Mouse (Mus musculus): ENCODE measurements around the gene Olfm2.
A peak's percentile ranks its signal among the peaks of the same experiment; 100 is the strongest.
"Not testable (repeated sequence)": the region's sequence is repeated elsewhere in the genome, so short reads cannot be mapped to it uniquely, and the experiment has no call there.

Gene Olfm2

DNA sequence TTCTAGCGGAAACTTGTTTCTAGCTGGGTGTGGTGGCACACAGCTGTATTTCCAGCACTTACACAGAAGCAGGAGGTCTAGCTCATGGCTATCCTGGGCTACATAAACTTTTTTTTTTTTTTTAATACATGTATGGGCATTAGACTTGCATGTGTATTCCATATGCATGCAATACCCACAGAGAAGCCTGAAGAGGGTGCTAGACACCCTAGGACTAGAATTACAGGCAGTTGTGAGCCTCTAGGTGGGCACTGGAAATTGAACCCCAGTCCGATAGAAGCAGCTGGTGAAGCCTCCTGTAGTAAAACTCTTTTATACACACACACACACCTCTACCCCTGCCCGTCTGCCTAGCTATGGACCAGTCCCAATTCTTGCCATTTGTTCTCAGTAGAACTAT, 92.3 kb downstream of the Olfm2 start:
- DNase-seq (ENCODE audit: low spot score), result no peak

DNA sequence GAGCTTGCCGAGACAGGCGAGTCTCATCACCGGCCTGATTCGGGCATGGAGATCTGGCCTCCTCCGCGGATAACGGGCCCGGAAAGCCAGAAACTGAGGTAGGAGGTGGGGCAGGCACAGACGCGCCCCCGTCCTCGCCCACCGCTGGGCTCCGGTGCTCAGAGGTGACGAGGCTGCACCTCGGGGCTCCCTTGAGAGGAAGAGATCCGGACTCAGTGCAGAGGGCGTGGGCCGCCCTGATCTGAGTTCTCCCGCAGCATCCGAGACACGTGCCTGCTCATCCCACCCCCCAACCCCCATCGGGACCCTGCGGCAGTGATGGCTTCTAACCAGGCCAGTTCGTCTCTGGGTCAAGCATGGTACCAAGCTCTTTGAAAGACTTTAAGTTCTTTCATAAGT, 93.9 kb downstream of the Olfm2 start:
- no peak for DNase-seq (ENCODE audit: low spot score)

DNA sequence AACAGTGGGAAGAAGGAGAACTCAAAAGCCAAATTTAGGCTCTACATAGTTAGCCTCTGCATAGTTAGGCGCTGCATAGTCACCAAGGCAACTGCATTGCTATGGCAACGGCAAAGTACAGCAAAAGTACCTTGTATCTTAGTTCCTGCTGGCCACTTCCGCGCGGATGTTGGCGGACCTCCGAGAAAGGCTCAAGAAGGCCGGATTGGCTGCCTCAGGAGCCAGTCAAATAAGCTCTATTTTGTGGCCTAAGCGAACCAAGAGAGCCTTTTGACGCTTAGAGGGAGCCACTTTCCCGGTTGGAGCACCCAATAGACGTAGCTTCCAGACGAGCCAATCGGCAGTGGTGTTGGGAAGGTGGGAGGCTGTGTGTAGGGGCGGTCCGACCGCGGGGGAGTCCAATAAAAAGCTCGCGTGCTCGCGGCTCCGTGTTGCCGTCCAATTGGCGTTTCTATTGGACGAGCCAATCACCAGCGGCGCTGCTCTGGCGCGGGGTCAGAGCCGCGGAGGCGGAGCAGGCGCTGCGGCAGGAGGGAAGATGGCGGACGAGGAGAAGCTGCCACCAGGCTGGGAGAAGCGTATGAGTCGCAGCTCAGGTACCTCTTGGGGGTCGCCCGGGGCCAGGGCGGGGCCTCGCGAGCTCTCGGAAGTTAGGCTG, 94.4 kb downstream of the Olfm2 start, which contains the start of gene Pin1:
TSS of gene Pin1 (plus strand) at position 494 of the 658 bp plus-strand sequence.
- peak; percentile 99 for DNase-seq (ENCODE audit: low spot score)

DNA sequence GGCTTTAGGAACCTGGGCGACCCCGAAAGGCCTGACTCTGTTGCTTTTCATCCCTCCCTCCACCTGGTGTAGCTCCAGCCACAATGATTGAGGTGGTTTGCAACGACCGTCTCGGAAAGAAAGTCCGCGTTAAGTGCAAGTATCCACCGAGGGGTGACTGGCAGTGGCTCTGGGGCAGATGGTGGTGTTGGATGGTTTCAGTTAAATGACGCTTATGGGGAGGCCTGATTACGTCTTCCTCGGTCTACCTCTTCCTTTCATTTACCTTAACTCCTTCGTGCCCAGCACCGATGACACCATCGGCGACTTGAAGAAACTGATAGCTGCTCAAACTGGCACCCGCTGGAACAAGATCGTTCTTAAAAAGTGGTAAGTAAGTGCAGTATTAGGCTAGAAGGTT, 101.0 kb downstream of the Olfm2 start:
- no peak for DNase-seq (ENCODE audit: low spot score)

DNA sequence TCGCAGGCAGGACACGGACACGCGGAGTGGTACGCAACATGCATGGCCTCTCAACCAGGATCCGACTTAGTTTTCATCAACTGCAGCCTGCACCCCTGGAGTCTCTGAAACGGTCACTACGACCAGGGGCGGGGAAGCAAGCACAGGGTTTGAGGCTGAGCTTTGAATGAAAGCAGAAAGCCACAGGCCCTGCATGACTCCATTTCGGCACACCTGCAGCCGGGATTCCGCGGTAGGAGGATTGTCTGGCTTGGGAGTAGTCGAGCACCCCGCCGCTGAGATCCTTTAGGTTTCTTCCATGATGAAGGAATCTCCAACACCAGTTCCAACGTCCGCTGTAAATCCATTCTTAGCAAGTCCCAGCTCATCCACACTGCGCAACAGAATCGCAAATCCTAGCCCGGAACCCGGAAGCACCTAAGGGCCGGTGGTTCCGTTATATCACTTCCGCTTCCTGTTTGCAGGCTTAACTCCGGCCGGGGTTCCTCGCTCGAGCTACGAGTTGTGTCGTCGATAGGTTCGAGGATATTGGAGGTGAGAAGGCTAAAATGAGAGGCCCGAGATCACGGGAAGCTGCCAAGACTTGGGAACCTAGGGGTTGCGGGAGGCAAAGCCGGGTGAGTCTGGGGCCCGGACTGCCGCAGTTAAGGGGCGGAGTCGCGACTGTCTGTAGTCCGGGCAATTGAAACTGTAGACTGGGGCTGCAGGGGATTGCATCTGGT, 101.6 kb downstream of the Olfm2 start, which contains the start of gene Fbxl12:
TSS of gene Fbxl12 (minus strand) at position 408 of the 722 bp plus-strand sequence.
- DNase-seq (ENCODE audit: low spot score), result peak; percentile 77

DNA sequence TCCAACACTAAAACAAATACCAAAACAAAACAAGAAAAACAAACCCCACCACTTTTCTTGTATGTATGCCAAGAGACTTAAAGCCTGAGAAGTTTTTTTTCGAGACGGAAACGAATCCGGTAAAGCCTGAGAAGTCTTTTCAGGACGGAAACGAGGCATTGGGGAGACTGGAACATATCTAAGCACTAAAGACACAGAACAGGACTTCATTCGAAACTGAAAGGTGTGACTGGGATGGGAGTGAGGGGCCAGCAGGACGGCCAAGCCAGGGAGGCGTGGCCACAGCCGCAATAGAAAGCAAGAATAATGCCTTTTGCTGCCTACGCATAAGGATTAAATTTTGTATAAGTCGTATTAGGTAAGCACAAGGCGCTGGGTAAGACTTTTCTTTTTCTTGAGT, 102.4 kb downstream of the Olfm2 start:
- DNase-seq (ENCODE audit: low spot score), result no peak

DNA sequence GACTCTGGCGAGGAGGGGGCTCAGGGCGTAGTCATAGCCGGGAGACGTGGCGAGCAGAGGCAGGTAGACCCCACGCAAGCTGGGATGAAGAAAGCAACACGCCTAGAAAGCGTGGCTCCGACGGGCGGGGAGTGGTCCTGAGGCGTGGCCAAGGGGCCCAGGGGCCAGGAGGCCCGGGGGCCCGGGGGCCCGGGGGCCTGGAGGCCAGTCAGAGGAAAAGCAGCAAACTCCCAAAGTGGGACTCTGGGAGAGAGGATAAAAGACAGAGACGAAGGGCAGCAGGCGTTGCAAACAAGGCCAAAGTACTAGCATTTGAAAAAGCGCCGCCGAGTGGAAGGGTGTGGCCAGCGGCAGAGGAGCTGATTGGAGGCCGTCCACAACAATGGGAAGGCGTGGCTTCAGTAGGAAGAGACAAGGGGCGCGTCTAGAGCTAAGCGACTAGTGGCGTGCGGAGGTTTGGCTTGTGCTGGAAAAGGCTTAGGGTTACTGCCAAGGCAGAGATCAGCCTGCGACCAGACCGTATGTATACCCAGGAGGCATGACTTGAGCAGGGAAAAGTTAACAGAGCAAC, 103.2 kb downstream of the Olfm2 start:
- peak; percentile 88 for DNase-seq (ENCODE audit: low spot score)

DNA sequence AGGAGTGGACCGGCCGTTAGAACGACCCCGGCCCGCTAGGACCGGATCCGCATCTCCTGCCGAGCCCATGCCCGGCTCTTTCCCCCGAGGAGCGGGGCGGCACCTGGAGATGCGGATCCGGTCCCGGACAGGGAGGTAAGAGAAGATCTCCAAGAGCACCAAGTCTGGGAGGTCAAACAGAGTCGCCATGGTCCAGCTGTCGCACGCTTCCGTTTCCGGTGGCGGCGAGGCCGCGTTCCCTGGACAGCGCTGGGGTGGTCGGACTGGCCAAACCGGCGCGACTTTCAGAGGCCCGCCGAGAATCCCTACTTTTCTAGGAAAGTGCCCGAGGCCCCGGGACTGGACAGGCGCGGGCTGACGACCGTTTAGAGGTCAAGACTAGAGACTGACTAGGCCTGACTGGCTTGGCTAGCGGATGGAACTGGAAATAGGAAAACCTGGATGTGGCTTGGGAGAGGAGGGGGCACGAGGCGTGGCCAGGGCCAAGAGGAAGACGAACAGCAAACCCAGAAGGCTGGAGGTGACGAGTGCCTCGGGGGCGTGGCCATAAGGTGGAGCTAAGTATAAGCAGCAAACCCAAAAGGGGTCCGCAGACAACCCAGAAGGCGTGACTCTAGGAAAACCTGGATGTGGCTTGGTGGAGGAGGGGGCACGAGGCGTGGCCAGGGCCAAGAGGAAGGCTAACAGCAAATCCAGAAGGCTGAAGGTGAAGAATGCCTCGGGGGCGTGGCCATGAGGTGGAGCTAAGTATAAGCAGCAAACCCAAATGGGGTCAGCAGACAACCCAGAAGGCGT, 103.9 kb downstream of the Olfm2 start, which contains the start of gene Ubl5:
TSS of gene Ubl5 (plus strand) at position 778 of the 795 bp plus-strand sequence.
- peak; percentile 90 for DNase-seq (ENCODE audit: low spot score)

DNA sequence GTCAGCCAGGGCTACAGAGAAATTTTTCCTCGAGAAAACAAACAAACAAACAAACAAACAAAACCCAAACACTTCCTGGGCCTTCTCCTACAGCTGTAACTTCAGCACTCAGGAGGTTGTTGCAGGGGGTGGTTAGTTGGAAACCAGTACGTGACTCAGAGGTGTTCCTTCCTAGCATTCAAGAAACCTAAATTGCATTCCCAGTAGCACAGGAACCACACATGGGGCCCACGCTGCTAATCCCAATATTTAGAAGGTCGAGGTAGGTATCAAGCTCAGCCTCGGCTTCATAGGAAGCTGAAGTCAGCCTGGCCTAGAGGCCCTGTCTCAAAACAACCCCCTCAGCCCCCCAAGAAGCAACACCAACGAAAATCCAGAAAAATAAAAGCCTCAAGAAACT, 104.6 kb downstream of the Olfm2 start:
- no peak for DNase-seq (ENCODE audit: low spot score)

DNA sequence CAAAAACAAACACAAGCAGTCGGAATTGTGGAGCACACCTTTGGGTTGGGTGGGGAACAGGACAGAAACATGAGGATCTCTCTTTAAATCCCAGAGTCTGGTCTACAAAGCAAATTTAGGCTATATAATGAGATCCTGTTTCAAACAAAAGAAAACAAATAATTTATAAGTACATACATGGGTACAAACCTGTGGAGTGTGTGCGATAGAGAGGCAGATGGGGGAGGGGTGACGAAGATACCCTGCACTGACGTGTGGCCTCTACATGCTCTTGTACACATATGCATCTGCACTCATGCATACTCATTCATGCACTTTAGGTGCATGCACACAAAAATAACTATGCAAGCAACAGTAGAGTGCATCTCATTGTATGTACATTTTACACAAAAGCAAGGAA, 106.7 kb downstream of the Olfm2 start:
- DNase-seq (ENCODE audit: low spot score), result no peak

DNA sequence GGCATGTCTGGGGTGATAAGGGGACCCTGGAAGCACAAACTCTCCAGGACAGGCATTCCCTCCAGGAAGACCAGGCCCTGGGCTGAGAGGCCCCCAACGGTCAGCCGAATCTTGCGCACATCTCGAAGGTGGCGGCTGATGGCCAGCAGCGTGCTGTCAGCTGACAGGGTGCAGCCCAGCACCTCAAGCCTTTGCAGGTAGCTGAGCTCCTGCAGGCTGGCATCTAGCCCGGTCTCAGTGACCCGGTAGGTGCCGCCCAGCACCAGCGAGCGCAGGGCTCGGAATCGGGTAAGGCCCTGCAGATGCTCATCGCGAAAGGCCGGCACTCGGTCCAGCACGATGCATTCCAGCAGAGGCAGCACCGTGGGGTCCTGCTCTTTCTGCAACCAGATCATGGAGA, 107.6 kb downstream of the Olfm2 start:
- no peak for DNase-seq (ENCODE audit: low spot score)

DNA sequence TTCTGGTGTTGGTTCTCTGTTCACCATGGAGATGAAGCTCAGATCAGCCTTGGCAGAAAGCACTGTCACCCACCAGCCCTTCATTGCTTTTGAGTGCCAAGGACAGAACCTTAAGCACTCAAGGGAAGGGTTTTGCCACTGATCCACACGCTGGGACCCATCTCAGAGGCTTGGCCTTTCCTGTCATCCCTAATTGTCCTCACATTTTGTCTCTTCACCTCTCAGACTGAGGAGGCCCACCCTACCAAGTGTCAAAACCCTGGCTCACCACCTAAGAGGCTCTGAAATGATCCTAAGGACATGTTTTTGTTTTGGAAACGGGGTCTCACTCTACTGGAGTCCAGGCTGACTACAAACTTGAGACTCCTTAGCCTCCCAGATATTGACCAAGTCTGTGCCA, 109.4 kb downstream of the Olfm2 start:
- DNase-seq (ENCODE audit: low spot score), result no peak

DNA sequence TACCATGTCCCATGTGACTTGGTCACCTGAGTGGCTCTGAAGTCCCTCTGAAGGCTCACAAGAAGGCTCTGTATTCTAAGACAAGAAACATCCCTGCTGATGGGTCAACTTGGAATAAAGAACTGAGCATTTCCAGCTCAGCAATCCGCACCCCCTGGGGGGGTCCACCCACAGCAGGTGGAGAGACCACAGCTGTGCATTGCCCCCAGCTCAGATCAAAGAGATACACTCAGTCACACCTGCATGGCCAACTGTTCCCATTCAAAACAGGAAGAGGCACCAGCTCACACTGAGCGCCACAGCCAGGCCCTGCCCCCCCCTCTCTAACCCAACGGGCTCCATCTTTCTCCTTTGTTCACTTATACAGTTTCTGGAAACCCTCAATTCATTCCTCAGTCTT, 109.9 kb downstream of the Olfm2 start:
- DNase-seq (ENCODE audit: low spot score), result no peak

DNA sequence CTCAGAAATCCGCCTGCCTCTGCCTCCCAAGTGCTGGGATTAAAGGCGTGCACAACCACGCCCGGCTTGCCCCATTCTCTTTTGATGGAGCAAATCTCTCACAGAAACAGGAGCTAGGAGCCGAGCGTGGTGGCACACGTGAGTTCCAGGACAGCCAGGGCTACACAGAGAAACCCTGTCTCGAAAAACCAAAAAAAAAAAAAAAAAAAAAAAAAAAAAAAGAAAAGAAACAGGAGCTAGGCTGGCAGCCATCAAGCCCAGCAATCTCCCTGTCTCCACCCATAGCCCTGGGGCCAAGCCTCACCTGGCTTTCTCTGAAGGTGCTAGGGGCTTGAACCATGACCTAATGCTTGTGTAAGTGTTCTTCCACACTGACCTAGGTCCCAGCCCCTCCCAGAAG, 110.5 kb downstream of the Olfm2 start:
- DNase-seq (ENCODE audit: low spot score), result not testable (repeated sequence)

DNA sequence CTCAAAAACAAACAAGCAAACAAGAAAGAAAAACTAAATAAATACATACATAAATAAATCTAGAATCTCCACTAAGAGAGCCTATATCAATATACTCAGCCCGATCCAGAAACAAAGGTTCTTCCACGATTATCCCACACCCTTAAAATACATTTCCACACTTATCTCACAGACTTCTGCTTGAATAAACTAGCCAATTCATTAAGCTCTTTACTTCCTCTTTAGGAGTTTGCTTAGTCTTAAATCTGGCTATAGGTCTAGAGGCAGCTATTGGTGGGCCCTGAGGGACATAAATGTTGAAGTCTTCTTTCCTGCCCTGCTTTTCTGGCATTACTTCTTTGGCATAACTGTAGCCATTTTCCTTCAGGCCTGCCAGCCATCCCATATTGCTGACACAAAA, 114.8 kb downstream of the Olfm2 start:
- no peak for DNase-seq (ENCODE audit: low spot score)

All from urinary bladder, postnatal 14 days (tissue).